Mouse (Mus musculus) intestine, embryonic 14.5 days (tissue): ENCODE results near the gene Dpp3. TPM values are rescaled to one million over a fixed set of nuclear protein-coding genes. Genes with fewer than 3 reads are reported as not detected.

Experiments
- polyA plus RNA-seq: library from polyadenylated mRNA; unstranded; fragments of >200 nt; fragmentation: Nextera tagmentation; extraction: Ambion mirVana; gene quantifications from 2 replicates; pipeline ENCODE4 v1.2.1, GENCODE M21; 2014

The Dpp3 gene
- polyA plus RNA-seq, 1 experiment from 2014 or later: 109 TPM

Other genes with a start within 250 kb of the Dpp3 start
- gene Gm960, start 229.6 kb downstream of the Dpp3 start, polyA plus RNA-seq: 3.2 and 3.8 TPM in 2 replicates
- 2.1 and 2.4 TPM in 2 replicates for gene Sptbn2, start 217.1 kb downstream of the Dpp3 start, polyA plus RNA-seq
- 55.0 and 62.4 TPM in 2 replicates for gene Rbm4b, start 171.8 kb downstream of the Dpp3 start, polyA plus RNA-seq
- 59.8 and 69.8 TPM in 2 replicates for gene Rbm4, start 134.4 kb downstream of the Dpp3 start, polyA plus RNA-seq
- gene Gm21992, start 116.7 kb downstream of the Dpp3 start, polyA plus RNA-seq: 25.7 and 29.0 TPM in 2 replicates
- 77.1 and 82.3 TPM in 2 replicates for gene Rbm14, start 116.7 kb downstream of the Dpp3 start, polyA plus RNA-seq
- 48.8 and 49.3 TPM in 2 replicates for gene Ccs, start 89.0 kb downstream of the Dpp3 start, polyA plus RNA-seq
- gene Ccdc87, start 88.9 kb downstream of the Dpp3 start, polyA plus RNA-seq: 0.17 TPM in 1 of 2 replicates, not detected in the other
- 24.0 and 24.9 TPM in 2 replicates for gene Ctsf, start 73.2 kb downstream of the Dpp3 start, polyA plus RNA-seq
- gene Actn3, start 50.4 kb downstream of the Dpp3 start, polyA plus RNA-seq: 0.87 and 1.4 TPM in 2 replicates
- 9.7 and 10.9 TPM in 2 replicates for gene Zdhhc24, start 49.6 kb downstream of the Dpp3 start, polyA plus RNA-seq
- 3.2 and 5.2 TPM in 2 replicates for gene Bbs1, start 21.7 kb downstream of the Dpp3 start, polyA plus RNA-seq
- 2.2 and 2.5 TPM in 2 replicates for gene Peli3, start 14.8 kb upstream of the Dpp3 start, polyA plus RNA-seq
- gene Mrpl11, start 33.9 kb upstream of the Dpp3 start, polyA plus RNA-seq: 119 and 127 TPM in 2 replicates
- 0.31 and 0.42 TPM in 2 replicates for gene Npas4, start 62.0 kb upstream of the Dpp3 start, polyA plus RNA-seq
- 6.8 and 7.0 TPM in 2 replicates for gene Slc29a2, start 95.6 kb upstream of the Dpp3 start, polyA plus RNA-seq
- gene B4gat1, start 110.5 kb upstream of the Dpp3 start, polyA plus RNA-seq: 39.1 and 45.2 TPM in 2 replicates
- 1.1 and 1.6 TPM in 2 replicates for gene AC124502.3, start 110.6 kb upstream of the Dpp3 start, polyA plus RNA-seq
- gene Brms1, start 113.1 kb upstream of the Dpp3 start, polyA plus RNA-seq: 49.6 and 50.8 TPM in 2 replicates
- gene Rin1, start 122.2 kb upstream of the Dpp3 start, polyA plus RNA-seq: 2.6 and 3.8 TPM in 2 replicates
- 69.8 and 70.2 TPM in 2 replicates for gene Cd248, start 139.8 kb upstream of the Dpp3 start, polyA plus RNA-seq
- gene Tmem151a, start 157.2 kb upstream of the Dpp3 start, polyA plus RNA-seq: 7.1 and 8.2 TPM in 2 replicates
- 111 and 114 TPM in 2 replicates for gene Yif1a, start 160.3 kb upstream of the Dpp3 start, polyA plus RNA-seq
- gene Cnih2, start 170.2 kb upstream of the Dpp3 start, polyA plus RNA-seq: 22.3 and 22.9 TPM in 2 replicates
- gene Rab1b, start 178.8 kb upstream of the Dpp3 start, polyA plus RNA-seq: 246 and 252 TPM in 2 replicates
- gene Klc2, start 190.3 kb upstream of the Dpp3 start, polyA plus RNA-seq: 16.8 and 19.0 TPM in 2 replicates